Mouse (Mus musculus): ENCODE data around the gene Nkx6-2.

The Nkx6-2 gene

DNA sequence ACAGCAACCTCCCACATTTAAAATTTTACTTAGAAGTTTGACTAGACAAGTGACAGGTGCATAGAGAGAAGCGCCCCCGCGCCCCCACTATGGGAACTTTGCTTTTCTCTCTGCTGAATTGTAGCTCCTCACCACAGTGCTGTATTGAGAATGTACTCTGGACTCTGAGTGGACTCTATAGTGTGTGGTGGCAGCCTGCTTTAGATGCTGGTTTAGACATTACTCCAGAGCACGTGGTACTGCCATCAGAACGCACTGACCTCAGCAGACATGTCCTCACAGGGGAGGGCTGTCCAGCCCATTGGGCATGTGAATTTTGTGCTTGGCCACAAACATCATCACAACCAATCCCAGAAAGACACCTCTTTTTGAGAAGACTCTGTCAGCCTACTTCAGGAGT, 11.8 kb downstream of the Nkx6-2 start:
- DNase-seq (ENCODE audit: low spot score in 2 of 2), result no peak

GRCm38 (mm10) chr7:139566533-139566932, 16.1 kb downstream of the Nkx6-2 start:
- DNase-seq (ENCODE audit: low spot score in 2 of 2), result no peak

GRCm38 (mm10) chr7:139565998-139566397, 16.6 kb downstream of the Nkx6-2 start:
- DNase-seq (ENCODE audit: low spot score in 2 of 2), result no peak

- DNase-seq (ENCODE audit: low spot score in 2 of 2), result no peak
These were observed 18.4 kb downstream of the Nkx6-2 start for GRCm38 (mm10) chr7:139564161-139564560.

DNA sequence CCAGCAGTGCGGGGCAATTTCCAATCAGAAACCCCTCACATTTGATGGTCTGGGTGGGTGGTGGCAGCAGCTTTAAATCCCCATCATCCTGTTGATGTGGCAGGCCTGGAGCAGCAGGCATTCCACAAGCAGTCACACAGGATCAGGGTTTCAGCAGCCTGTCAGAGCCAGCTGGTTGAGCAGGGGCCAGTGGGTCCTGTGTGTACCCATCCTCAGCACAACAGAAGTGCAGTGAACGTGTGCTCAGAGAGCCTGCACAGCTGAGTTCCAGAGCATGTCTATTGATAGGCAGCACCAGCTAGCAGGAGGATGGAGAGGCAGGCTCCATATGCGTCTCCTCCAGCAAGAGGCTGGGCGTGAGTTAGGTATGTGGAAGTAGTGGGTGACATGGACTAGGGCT, 19.2 kb downstream of the Nkx6-2 start:
- DNase-seq (ENCODE audit: low spot score in 2 of 2), result no peak

DNA sequence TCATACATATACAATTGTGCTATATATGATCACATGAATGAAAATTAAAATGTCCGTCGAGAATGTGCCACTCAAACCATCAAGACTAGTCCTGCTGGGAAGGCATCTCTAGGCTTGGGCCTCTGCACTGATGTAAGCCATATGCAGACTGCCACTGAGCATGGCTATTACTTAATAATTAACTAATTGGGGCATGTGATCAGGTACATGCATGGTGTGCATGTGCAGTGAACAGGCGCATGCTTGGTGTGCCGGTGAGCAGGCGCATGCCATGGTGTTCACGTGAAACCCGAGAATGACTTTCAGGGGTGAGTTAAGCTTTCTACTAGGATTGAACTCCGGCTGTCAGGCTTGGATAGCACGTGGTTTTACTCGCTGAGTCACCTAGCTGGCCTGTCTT, 22.9 kb downstream of the Nkx6-2 start:
- no peak for DNase-seq (ENCODE audit: low spot score in 2 of 2)

GRCm38 (mm10) chr7:139556746-139557526, 25.7 kb downstream of the Nkx6-2 start:
- no peak for DNase-seq (ENCODE audit: low spot score in 2 of 2)

- no peak for DNase-seq (ENCODE audit: low spot score in 2 of 2)
These were observed 26.3 kb downstream of the Nkx6-2 start for GRCm38 (mm10) chr7:139556331-139556730.

DNA sequence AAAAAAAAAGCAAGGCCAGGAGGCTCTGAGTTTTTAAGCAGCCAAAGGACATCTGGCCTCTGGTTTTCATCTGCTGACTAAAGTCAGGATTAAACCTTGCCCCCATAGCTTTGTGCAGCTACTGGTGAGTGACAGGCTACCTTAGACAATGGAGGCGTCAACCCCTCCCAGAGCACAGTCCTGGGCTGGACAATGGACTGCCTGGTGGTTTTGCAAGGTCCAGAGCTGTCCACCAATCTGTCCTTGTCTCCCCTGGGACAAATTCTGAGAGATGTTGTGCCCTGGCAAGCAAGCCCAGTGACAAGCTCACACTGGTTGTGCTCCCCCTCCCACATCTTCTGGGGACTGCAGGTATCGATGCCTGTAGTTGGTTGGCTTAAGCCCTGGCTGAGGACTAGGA, 31.1 kb downstream of the Nkx6-2 start:
- DNase-seq (ENCODE audit: low spot score in 2 of 2), result no peak

DNA sequence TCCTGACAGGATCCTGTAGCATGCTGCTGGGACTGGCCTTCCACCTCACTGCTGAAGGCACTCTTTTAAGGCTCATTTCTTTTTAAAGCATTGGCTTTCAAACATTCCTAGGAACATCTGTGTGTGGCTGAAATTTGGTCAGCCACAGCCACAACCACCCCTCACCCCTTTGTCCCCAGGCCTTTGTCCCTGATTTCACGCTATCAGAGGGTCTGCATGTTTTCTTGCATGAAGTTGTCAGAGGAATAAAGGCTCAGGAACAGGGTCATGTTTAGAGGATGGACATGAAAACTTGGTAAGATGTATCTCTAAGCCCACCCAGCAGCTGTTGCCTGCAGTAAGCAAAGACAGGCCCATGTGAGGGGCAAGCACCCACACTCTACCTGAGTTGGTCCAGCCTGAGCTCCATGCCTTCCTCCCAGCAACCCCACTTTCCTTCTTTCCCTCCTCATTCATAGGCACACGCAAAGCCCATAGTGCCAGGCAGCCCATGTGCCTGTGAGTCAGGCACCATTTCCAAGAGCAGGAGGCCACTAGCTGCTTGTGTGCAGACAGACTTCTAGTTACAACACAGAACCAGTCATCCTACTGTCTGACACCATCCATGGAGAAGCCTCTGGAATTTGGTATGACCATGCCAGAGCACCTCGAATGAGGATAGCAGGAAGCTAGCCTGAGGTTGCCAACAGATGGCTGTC, 32.4 kb downstream of the Nkx6-2 start:
- DNase-seq (ENCODE audit: low spot score in 2 of 2), result no peak

DNA sequence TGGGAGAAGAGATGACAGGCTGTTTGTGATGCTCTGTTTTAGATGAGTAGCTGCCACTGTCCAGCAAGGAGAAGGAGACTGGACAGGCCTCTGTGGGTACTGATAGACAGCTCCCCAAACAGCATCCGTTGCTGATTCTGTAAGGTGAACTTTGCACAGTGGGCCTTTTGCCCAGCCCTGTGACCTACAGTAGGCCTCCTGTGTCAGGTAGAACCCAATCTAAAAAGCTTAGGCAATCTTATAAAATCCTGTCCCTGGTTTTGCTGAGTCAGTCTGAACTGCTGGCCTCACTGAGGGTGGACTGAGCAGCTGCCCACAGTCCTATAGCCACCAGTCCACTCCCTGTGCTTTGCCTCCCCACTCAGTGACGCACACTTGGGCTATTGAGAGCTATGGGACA, 35.3 kb downstream of the Nkx6-2 start:
- no peak for DNase-seq (ENCODE audit: low spot score in 2 of 2)

DNA sequence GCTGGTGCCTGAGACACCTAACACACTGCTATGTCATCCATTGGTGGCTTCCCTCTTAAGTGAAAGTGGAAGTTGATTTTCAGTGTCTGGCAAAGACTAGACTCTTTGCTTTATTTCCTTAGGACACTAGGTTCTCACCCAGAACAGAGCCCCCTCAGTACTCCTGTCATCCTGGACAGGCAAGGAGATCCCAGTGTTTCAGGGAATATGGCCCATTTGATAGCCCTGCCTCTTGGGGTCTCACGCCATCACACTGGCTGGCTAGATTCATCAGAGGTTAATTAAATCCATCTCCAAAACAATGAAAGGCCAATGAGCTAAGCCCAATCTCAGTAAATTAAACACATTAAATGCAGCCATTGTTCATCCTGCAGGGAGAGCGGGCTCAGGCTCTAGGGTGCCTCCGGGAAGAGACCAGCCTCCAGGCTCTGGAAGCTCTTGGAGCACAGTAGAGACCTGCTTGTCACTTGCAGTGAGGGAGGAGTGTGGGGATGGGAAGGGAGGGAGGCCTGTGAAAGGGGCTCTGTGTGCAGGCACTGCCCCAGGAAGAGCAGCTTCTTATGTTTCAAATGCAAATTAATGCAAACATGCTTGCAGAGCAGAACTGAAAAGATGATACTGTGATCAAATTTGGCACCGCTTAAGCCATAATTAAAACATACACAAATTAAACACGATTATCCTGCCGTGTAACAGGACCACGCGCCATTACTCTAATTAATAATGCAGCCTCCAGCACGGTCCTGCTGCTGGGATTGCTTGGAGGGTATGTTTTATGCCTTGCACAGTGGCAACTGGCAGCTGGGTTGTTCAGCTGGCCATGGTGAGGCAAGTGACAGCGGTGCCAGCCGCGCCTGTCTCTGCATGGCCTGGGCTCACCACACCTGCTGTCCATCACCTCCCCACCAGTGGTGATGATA, 37.6 kb downstream of the Nkx6-2 start:
- DNase-seq (ENCODE audit: low spot score in 2 of 2), result no peak

- DNase-seq (ENCODE audit: low spot score in 2 of 2), result no peak
These were observed 41.2 kb downstream of the Nkx6-2 start for GRCm38 (mm10) chr7:139541422-139541821.

GRCm38 (mm10) chr7:139540601-139541000, 42.0 kb downstream of the Nkx6-2 start:
- no peak for DNase-seq (ENCODE audit: low spot score in 2 of 2)

GRCm38 (mm10) chr7:139538541-139538940, 44.1 kb downstream of the Nkx6-2 start:
- DNase-seq (ENCODE audit: low spot score in 2 of 2), result no peak

- DNase-seq (ENCODE audit: low spot score in 2 of 2), result no peak
These were observed 44.8 kb downstream of the Nkx6-2 start for GRCm38 (mm10) chr7:139537831-139538230.

DNA sequence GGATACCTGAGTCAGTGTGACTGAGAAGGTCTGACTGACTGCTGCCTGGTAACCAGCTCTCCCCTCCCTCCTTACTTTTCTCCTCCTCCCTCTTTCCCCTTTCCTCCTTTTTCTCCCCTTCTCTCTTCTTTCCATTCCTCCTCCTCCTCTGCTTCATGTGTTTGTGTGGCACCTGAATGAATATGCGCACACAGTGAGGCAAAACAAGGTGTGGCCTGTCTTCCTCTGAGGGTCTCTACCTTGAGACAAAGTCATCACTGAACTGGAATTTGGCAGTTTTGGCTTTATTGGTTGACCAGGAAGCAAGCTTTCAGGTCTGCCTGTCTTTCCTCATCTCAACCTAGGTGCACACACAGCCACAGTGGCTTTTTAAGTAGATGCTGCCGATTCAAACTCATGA, 45.8 kb downstream of the Nkx6-2 start:
- DNase-seq (ENCODE audit: low spot score in 2 of 2), result no peak

GRCm38 (mm10) chr7:139536331-139536730, 46.3 kb downstream of the Nkx6-2 start:
- no peak for DNase-seq (ENCODE audit: low spot score in 2 of 2)

- DNase-seq (ENCODE audit: low spot score in 2 of 2), result no peak
These were observed 51.2 kb downstream of the Nkx6-2 start for GRCm38 (mm10) chr7:139531428-139531801.

GRCm38 (mm10) chr7:139530591-139531427, 51.8 kb downstream of the Nkx6-2 start:
- no peak for DNase-seq (ENCODE audit: low spot score in 2 of 2)
